Mouse (Mus musculus) embryonic facial prominence, embryonic 14.5 days (tissue): ENCODE data around the gene Casq2. TPM values are rescaled to one million over a fixed set of nuclear protein-coding genes. Genes with fewer than 3 reads are reported as not detected.

Experiments
- ATAC-seq: fragments of 200-750 bp; cut with Nextera tagmentation; 2 replicates; pipeline ENCODE4 v1.8.0; 2017; ENCODE audit warnings: low read depth, moderate number of reproducible peaks, moderate TSS enrichment
- DNase-seq: peaks from one replicate; pipeline ENCODE4 v3.0.0-alpha.2; 2015; ENCODE audit warnings: low spot score
- H3K27ac ChIP-seq: fragments of 300-500 bp; sonication (generic); replicated peaks from 2 replicates; pipeline ENCODE4 v1.5.1; 2014; ENCODE audit warnings: low read depth, mild to moderate bottlenecking, low read length, moderate library complexity
- H3K27me3 ChIP-seq: fragments of 300-500 bp; sonication (generic); replicated peaks from 2 replicates; pipeline ENCODE4 v1.6.1; 2014; ENCODE audit warnings: low read length; ENCODE audit not compliant: control insufficient read depth, insufficient read depth
- H3K36me3 ChIP-seq: fragments of 300-500 bp; sonication (generic); 2 replicates; pipeline ENCODE4 v1.6.1; 2014; ENCODE audit warnings: low read length, mixed read lengths; ENCODE audit not compliant: control insufficient read depth, insufficient read depth
- H3K4me1 ChIP-seq: fragments of 300-500 bp; sonication (generic); 2 replicates; pipeline ENCODE4 v1.6.1; 2014; ENCODE audit warnings: antibody characterized with exemption, low read length; ENCODE audit not compliant: control insufficient read depth, insufficient read depth
- H3K4me2 ChIP-seq: fragments of 300-500 bp; sonication (generic); 2 replicates; pipeline ENCODE4 v1.6.1; 2014; ENCODE audit warnings: low read depth, mild to moderate bottlenecking, low read length, moderate library complexity, mixed read lengths
- H3K4me3 ChIP-seq: fragments of 300-500 bp; sonication (generic); 2 replicates; pipeline ENCODE4 v1.5.1; 2014; ENCODE audit warnings: low read depth, mild to moderate bottlenecking, low read length
- H3K9ac ChIP-seq: fragments of 300-500 bp; sonication (generic); 2 replicates; pipeline ENCODE4 v1.6.1; 2014; ENCODE audit warnings: low read depth, mild to moderate bottlenecking, low read length, moderate library complexity, mixed read lengths
- H3K9me3 ChIP-seq: fragments of 300-500 bp; sonication (generic); 2 replicates; pipeline ENCODE4 v1.6.1; 2016; ENCODE audit warnings: low read length; ENCODE audit not compliant: control insufficient read depth
- WGBS: fragments of 180-500 bp; shearing (Covaris S2); extraction: QIAGEN DNeasy Blood & Tissue Kit; methylation state at CpG from one replicate; pipeline ENCODE4 v1.1.7; 2014; 5-methylcytosine and 5-hydroxymethylcytosine counted together
- polyA plus RNA-seq: library from polyadenylated mRNA; unstranded; fragments of >200 nt; fragmentation: Nextera tagmentation; extraction: Ambion mirVana; gene quantifications from 2 replicates; pipeline ENCODE4 v1.2.1, GENCODE M21; 2014

Casq2 gene
- polyA plus RNA-seq, 1 experiment from 2014 or later = 199 TPM

DNA sequence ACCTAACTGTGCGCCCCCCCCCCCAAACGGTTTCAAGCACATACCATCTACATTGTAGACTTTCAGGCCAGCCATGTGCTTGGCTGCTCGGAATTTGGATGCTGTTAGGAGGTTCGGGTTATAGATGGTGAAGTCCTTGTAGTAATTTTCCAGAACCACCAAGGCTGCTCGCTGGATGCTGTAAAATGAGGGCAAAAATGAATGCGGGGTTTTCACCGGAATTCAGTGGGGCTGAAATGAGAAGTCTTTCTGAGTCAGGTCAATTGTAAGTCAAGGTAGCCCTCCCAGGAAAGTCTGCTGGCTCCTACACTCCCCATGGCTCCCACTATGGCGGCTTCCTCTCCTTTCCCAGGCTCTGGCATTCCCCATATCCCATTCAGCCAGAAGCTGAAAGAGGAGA is 80.6 kb downstream of the Casq2 start:
- H3K4me1 ChIP-seq = peaks cover 30% of the 10 kb centered on the region
- no peak overlapping the region for H3K4me2 ChIP-seq
- no peak overlapping the region for H3K27ac ChIP-seq
- no peak overlapping the region for H3K4me3 ChIP-seq
- H3K36me3 ChIP-seq = peaks cover 26% of the 10 kb centered on the region
- WGBS = 74% methylated on average over 8 of the region's 8 CpGs
- H3K9ac ChIP-seq = no peak overlapping the region
- no peaks in the 10 kb centered on the region for H3K27me3 ChIP-seq
- DNase-seq (no peak), ATAC-seq (no peak)
- no peaks in the 10 kb centered on the region for H3K9me3 ChIP-seq

GRCm38 (mm10) chr3:102167555-102168210 is 81.5 kb downstream of the Casq2 start:
- H3K4me3 ChIP-seq = no peak overlapping the region
- DNase-seq (no peak), ATAC-seq (no peak)
- peaks cover 30% of the 10 kb centered on the region for H3K4me1 ChIP-seq
- WGBS = 18% methylated on average over 10 of the region's 10 CpGs
- no peak overlapping the region for H3K27ac ChIP-seq
- H3K27me3 ChIP-seq = no peaks in the 10 kb centered on the region
- H3K4me2 ChIP-seq = 0 out of 2 replicates have a peak overlapping the region, but pooled peaks have one; percentile 8
- H3K36me3 ChIP-seq = peaks cover 22% of the 10 kb centered on the region
- H3K9me3 ChIP-seq = no peaks in the 10 kb centered on the region
- H3K9ac ChIP-seq = no peak overlapping the region

GRCm38 (mm10) chr3:102169197-102169905 is 83.1 kb downstream of the Casq2 start:
- H3K9ac ChIP-seq = no peak overlapping the region
- 20% methylated on average over 13 of the region's 13 CpGs for WGBS

GRCm38 (mm10) chr3:102174118-102174865 is 88.1 kb downstream of the Casq2 start:
- Histone ChIP-seq H3K9ac (no peak overlapping the region), H3K27me3 (no peaks in the 10 kb centered on the region), H3K4me2 (no peak overlapping the region; the same call in 1 of the 2 replicates), H3K4me1 (peaks cover 23% of the 10 kb centered on the region), H3K27ac (no peak overlapping the region), H3K9me3 (no peaks in the 10 kb centered on the region), H3K4me3 (no peak overlapping the region), H3K36me3 (no peaks in the 10 kb centered on the region)
- DNase-seq = no peak
- 82% methylated on average over 8 of the region's 8 CpGs for WGBS
- no peak for ATAC-seq

More at GRCm38 (mm10) chr3:102169197-102169905, 83.1 kb downstream of the Casq2 start:
- Histone ChIP-seq H3K4me2 (no peak overlapping the region; the same call in 1 of the 2 replicates), H3K4me3 (no peak overlapping the region), H3K9me3 (no peaks in the 10 kb centered on the region), H3K27me3 (no peaks in the 10 kb centered on the region), H3K36me3 (peaks cover 11% of the 10 kb centered on the region; the same call in 1 of the 2 replicates), H3K4me1 (peaks cover 30% of the 10 kb centered on the region), H3K27ac (peak overlapping the region; percentile 86)
- ATAC-seq (peak; percentile 95), DNase-seq (peak; percentile 98)

GRCm38 (mm10) chr3:102175701-102176100 is 89.5 kb downstream of the Casq2 start:
- WGBS = 79% methylated on average over 17 of the region's 18 CpGs
- peak; percentile 68 for DNase-seq
- no peaks in the 10 kb centered on the region for H3K9me3 ChIP-seq
- no peak overlapping the region for H3K4me3 ChIP-seq
- peaks cover 11% of the 10 kb centered on the region for H3K4me1 ChIP-seq
- H3K27me3 ChIP-seq = no peaks in the 10 kb centered on the region
- H3K9ac ChIP-seq = no peak overlapping the region
- peak overlapping the region; percentile 2; the same call in 1 of the 2 replicates for H3K4me2 ChIP-seq
- no peaks in the 10 kb centered on the region for H3K36me3 ChIP-seq
- peak overlapping the region; percentile 63; the same call in 1 of the 2 replicates for H3K27ac ChIP-seq
- peak; percentile 59; the same call in 1 of the 2 replicates for ATAC-seq

DNA sequence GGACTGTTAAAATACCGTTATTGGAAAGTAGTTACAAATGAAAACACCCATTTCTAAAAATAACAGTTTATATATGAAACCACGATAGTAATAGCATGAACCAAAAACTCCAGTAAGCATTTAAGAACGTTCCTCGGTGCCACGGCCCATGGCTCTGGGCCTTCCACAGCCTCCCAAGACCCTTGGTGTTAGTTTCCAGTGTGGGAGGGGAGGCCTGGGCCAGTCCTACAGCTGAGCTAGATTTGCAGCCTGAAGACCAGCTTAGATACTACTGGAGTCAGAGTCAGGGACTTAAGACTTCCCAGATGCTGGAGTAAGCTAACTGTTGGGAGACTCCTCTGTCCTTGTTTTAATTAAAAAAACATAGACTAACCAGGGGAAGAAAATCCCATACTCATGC is 89.9 kb downstream of the Casq2 start:
- Histone ChIP-seq H3K4me2 (peak overlapping the region; percentile 2; the same call in 1 of the 2 replicates), H3K9ac (no peak overlapping the region), H3K36me3 (no peaks in the 10 kb centered on the region), H3K9me3 (no peaks in the 10 kb centered on the region), H3K4me1 (peaks cover 11% of the 10 kb centered on the region), H3K27me3 (no peaks in the 10 kb centered on the region), H3K4me3 (no peak overlapping the region), H3K27ac (peak overlapping the region; percentile 63; the same call in 1 of the 2 replicates)
- DNase-seq (peak; percentile 56), ATAC-seq (peak; percentile 55; the same call in 1 of the 2 replicates)
- WGBS = 36% methylated on average over 5 of the region's 5 CpGs

DNA sequence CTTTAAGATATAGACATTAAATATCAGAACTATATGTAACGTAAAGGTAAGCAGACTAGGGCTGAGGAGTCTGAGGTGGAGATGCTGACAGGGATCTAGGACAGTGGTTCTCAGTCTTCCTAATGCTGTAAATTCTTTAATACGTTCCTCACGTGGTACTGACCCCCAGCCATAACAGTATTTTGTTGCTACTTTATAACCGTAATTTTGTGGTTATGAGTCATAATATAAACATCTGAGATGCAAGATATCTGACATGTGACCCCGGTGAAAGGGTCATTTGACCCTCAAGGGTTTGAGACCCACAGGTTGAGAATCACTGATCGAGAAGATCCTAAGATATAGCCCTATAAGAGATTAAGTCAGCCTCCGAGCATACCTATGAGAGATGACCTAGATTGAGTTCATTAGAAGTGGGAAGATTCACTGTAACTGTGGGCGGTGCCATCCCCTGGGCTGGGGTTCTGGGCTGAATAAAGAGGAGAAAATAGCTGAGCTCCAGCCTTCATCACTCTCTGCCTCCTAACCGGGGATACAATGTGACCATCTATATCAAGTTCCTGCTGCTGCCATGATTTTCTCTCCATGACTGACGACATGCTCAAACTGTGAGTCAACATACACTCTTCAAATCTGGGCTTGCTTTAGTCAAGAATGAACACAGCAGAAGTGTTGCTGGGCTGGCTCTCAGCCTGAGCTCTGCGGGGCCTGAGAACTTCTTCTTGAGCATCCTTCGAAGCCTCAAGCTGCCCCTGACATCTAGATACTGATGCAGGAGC is 91.8 kb downstream of the Casq2 start:
- H3K36me3 ChIP-seq = peaks cover 18% of the 10 kb centered on the region
- no peak for ATAC-seq
- no peak overlapping the region for H3K4me3 ChIP-seq
- H3K9ac ChIP-seq = no peak overlapping the region
- WGBS = 88% methylated on average over 12 of the region's 12 CpGs
- no peaks in the 10 kb centered on the region for H3K9me3 ChIP-seq
- no peak for DNase-seq
- H3K27ac ChIP-seq = no peak overlapping the region
- no peaks in the 10 kb centered on the region for H3K27me3 ChIP-seq
- no peak overlapping the region for H3K4me2 ChIP-seq
- H3K4me1 ChIP-seq = peaks cover 11% of the 10 kb centered on the region

DNA sequence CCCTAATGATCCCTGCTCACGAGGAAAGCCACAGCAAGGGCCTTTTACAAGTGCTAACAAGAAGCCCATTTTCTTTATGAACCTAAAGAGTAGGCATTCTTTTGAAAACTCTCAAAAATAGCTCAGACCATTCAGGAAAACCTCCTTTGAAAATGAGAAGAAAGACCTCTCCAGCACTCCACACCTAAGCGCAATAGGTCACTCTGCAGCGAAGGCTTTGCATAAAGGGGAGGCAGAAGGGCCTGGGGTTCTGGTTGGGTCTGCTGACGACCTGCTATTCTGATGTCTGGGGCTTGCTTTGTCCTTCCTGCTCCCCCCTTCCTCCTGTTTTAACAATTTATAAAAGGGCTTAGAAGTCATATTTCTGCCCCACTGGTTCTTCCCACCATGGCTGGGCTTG is 93.7 kb downstream of the Casq2 start:
- H3K9ac ChIP-seq = no peak overlapping the region
- no peak overlapping the region for H3K4me3 ChIP-seq
- no peak overlapping the region for H3K4me2 ChIP-seq
- H3K4me1 ChIP-seq = peaks cover 11% of the 10 kb centered on the region
- H3K36me3 ChIP-seq = peaks cover 29% of the 10 kb centered on the region
- H3K27ac ChIP-seq = no peak overlapping the region
- H3K27me3 ChIP-seq = no peaks in the 10 kb centered on the region
- WGBS = 79% methylated on average over 4 of the region's 4 CpGs
- H3K9me3 ChIP-seq = no peaks in the 10 kb centered on the region
- DNase-seq (no peak), ATAC-seq (no peak)
